Mouse (Mus musculus): ENCODE measurements around the gene Dcun1d5. TPM values are rescaled to one million over a fixed set of nuclear protein-coding genes. Genes with fewer than 3 reads are reported as not detected.
"Not testable (repeated sequence)": the region's sequence is repeated elsewhere in the genome, so short reads cannot be mapped to it uniquely, and the experiment has no call there.

The Dcun1d5 gene
- total RNA-seq (2021): 10 to 100 TPM; 60.8 to 65.4 TPM
- long read RNA-seq, experiment 1, transcript Dcun1d5-202 (8 exons, 2,421 nt): major isoform, 158 of 466 reads
- long read RNA-seq, experiment 1, partial matches to known transcripts: 297 of 466 reads
- long read RNA-seq, experiment 1, other reads (novel, unspliced or antisense): 8 of 466 reads
- long read RNA-seq, experiment 2, transcript Dcun1d5-202 (8 exons, 2,421 nt): major isoform, 141 of 300 reads
- long read RNA-seq, experiment 2, partial matches to known transcripts: 148 of 300 reads
- long read RNA-seq, experiment 2, other reads (novel, unspliced or antisense): 10 of 300 reads

- peak; percentile 92 for DNase-seq
Observed at GRCm38 (mm10) chr9:7184172-7184896, at the start of gene Dcun1d5, which contains the start of gene Dync2h1. TSS of gene Dcun1d5 (plus strand) at chr9:7184520. TSS of gene Dync2h1 (minus strand) at chr9:7184446.

DNA sequence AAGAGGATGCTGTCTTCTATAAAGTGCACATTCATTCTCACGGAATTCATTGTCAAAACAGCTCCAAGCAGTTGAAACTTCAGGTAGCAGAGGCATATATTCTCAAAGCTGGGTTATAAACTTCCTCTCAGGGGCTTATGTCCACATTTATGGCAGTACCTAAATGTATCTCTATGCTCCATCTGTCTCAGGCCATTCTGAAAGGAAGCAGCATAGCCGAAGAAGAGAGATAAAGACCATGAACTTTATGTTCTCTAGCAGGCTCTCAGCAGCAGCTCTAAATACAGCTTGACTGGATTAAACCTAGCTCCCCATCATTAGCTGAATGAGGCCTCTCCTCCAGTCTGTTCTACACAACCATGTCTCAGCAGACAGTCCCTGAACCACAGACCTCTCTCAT, 29.9 kb upstream of the Dcun1d5 start:
- DNase-seq: no peak

DNA sequence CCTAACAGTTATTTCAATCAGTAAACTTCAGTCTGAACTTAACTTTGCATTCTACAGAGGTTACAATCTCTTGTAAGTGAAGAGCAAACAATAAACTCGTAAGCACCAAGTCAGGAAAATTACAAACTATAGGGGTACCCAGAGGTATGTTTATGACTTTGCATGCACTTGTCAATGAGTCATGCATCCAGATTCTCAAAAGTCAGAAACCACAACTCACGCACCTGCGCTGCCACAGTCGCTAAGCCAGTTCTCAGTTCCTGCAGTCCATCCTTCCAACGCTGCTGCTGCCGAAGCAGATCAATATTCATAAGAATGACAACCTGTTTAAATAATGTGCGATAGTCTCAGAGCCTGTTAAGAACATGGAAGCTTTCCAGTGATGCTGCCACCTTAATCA, 25.7 kb upstream of the Dcun1d5 start:
- DNase-seq: no peak

- DNase-seq: no peak
Observed at GRCm38 (mm10) chr9:7159718-7160117, 24.6 kb upstream of the Dcun1d5 start.

GRCm38 (mm10) chr9:7160688-7161087, 23.6 kb upstream of the Dcun1d5 start:
- no peak for DNase-seq

GRCm38 (mm10) chr9:7167339-7167998, 16.9 kb upstream of the Dcun1d5 start:
- DNase-seq: no peak

DNA sequence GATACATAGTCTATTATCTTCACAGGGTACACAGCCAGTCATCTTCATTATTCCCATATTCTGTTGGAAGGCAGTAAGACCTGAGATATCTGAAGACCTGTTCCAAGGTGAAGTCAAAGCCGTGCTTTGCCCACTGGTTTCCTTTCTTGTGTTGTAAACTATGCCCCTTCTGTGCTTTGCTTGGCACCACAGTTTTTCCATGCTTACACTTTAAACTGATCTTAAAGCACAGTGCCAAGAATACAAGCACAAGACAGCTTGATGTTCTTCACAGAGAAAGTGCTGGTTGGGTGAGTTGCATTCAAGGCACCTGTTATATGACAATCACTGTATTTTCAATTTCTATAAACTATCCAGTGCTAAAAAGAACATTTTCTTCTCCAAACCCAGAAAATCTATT, 10.6 kb upstream of the Dcun1d5 start:
- no peak for DNase-seq

DNA sequence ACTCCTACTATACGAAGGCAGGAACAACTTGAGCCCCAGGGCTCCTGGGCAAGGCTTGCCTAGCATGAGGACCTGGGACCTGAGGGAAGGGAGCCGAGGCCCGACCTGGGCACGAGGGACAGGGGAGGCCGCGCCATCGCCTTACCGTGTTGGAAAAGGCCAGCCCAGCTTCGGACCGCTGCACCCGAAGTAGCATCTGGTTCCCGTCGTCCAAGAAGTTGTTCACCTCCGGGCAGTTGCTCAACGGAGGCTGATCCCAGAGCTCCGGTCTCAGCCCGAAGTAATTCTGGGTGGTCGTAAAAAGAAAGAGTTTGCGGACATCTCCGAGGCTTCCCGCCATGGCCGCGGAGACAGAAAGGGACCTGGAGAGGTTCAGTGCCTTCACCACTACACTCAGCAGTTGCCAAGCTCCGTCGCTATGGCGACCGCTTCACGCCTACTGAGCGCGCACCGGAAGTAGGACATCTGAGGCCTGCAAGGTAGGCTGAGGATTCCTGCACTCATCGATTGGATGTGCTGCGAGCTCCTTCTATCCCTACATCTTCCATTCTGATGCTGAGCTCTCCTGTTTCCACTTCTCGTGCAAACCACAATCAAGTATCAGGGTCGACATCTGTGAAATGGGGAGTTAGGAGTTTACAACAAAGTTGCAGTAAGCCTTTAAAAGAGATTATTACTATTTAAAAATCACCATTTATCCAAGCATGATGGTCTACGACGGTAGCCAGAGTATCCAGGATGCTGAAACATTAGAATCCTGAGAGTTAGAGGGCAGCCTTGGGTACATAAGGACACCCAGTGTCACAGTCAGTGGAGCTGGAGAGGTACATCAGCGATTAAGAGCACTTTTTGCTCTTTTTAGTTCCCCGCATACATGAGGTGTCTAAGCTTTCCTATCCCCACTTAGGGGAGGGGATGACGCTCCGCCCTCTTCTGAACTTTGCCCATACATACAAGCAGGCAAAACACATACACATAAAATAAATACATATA, 7.4 kb upstream of the Dcun1d5 start:
- DNase-seq: peak; percentile 80

DNA sequence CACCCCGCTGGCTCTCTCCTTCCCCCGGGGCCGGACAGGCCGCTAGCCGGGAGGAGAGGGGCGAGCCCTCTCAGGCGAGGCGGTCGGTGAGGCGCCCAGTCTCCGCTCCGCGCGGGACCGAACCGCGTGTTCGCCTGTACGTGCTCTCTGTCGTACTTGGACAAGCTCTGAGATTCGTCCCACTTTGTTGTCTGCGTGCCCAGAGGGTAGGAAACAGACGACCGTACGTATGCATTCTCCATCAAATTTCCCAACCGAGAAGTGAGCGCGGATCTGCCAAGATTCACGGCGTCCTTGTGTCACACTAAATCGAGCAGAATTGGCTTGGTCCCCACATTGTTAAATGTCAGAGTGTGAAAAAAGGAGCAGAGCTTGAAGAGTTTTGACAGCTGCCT, 574 bp downstream of the Dcun1d5 start:
- no peak for DNase-seq

- DNase-seq: not testable (repeated sequence)
Observed at GRCm38 (mm10) chr9:7190694-7191093, 6.4 kb downstream of the Dcun1d5 start.

DNA sequence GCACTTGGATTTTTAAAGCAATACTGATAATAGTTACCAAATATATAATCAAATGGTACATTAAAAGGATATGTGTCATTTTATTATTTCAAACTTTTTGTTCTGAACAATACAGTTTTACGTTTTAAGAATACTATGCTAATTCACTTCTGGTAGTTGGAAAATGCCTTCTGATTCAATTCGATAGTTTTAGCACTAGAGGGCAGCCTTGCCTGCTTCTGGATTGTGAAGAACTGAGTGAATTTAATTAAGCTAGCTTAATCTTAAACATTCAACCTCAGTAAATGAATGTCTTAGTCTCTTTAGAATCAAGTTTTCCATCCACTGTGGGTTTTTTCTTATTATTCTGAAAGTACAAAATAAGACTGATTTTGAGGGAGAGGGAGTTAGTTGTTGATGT, 31.9 kb downstream of the Dcun1d5 start:
- no peak for DNase-seq

DNA sequence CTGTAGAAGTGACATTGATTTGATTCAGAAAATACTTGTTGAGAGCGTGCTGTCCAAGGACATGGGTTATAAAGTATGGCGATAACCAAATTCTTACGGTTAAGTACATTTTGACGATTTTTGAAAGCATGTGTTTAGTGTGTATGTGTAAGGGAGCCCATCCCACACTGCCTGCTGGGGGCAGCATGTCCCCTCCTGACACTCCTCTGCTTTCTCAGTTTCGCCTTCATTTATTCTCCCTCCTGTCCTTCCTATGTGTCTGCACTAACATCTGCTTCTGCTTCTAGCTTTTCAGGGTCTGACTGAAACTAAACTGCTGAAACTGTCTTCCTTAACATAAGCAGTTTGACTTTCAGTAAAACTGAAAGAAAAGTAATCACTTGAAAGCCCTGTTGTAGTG, 36.7 kb downstream of the Dcun1d5 start:
- DNase-seq: no peak

GRCm38 (mm10) chr9:7221460-7221859, 37.1 kb downstream of the Dcun1d5 start:
- no peak for DNase-seq

- no peak for DNase-seq
Observed at GRCm38 (mm10) chr9:7238619-7239018, 54.3 kb downstream of the Dcun1d5 start.

DNA sequence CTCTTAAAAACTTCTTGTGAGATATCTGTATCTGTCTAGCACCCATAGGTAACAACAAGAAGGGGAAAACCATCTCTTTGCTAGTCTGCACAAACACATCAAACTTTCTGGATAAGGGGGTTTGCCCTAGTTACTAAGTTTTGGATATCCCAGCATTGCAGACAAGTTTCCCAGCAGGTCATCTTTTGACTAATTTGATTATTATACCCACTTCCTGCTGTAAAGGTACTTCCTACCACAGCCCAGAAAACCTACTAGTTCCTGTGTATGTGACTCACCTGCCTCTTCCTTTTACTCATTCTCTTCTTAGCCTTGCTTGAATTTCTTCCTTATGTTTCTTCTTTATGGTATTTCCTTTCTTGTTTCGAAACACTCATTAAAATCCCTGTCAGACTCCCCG, 55.6 kb downstream of the Dcun1d5 start:
- no peak for DNase-seq

GRCm38 (mm10) chr9:7252797-7253654, 68.7 kb downstream of the Dcun1d5 start:
- no peak for DNase-seq

Data from gastrocnemius, postnatal 25 days (tissue).